Mouse (Mus musculus) ovary, postnatal 10 days (tissue): ENCODE measurements around the gene Fam76b.
"Not testable (repeated sequence)": the region's sequence is repeated elsewhere in the genome, so short reads cannot be mapped to it uniquely, and the experiment has no call there.

Source experiments
- DNase-seq: peaks from one replicate; pipeline ENCODE4 v3.0.0; 2022; ENCODE audit warnings: low spot score

The Fam76b gene

DNA sequence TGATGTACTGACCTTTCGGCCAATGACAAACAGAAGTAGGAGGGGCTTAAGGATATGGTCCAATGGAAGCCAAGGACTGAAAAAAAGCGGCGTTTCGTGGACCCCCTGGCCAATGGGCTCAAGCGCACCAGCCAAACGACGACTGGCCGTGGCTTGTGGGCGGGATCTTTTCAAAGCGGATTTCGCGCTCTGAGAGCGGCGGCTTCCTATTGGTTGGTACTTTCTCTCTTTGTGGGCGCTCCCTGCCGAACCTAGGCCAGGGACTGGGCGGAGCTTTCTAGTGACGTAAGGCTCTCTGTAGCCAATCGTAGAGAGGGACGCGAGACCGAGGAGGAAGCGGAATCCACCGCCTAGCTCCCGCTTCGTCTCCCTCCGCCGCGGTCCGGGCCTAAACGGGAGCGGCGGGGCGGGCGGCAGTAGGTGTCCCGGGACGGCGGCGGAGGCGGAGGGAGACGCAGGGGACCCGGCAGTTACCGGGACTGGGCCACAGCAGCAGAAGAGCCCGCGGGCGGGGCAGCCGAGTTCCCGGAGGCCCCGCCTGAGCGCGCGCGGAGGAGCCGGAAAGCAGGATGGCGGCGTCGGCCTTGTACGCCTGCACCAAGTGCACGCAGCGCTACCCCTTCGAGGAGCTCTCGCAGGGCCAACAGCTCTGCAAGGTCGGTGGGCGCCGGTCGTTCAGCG lies at the start of gene Fam76b:
Fam76b (plus strand) TSS at position 311 of the 681 bp plus-strand sequence.
- peak; percentile 94 for DNase-seq

DNA sequence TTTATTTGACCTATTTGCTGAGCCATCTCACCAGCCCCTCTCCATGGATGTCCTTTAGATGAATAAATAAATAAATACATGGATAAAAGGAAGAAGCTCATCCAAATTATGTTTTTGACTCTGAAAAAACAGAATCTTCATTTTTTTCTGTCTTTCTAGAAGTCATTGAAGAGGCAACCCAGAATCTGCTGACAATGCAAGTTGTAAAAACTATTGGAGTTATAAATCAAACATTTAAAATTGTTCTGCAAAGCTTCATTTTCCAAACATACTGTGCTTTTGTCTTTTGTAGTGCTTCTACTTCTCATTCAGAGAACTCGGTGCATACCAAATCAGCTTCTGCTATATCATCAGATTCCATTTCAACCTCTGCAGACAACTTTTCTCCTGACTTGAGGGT lies 45.5 kb upstream of the Fam76b start:
- DNase-seq: no peak

DNA sequence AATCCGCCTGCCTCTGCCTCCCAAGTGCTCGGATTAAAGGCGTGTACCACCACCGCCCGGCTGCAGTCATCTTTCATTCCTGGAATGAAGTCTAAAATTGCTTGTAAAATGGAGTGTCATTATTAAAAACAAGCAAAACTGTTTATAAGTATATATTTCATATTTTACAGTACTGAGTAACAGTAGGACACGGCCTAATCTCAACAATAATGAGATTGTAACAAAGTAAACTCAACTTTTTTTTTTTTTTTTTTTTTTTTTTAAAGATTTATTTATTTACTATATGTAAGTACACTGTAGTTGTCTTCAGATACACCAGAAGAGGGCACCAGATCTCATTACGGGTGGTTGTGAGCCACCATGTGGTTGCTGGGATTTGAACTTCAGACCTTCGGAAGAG lies 36.7 kb upstream of the Fam76b start:
- DNase-seq: not testable (repeated sequence)

DNA sequence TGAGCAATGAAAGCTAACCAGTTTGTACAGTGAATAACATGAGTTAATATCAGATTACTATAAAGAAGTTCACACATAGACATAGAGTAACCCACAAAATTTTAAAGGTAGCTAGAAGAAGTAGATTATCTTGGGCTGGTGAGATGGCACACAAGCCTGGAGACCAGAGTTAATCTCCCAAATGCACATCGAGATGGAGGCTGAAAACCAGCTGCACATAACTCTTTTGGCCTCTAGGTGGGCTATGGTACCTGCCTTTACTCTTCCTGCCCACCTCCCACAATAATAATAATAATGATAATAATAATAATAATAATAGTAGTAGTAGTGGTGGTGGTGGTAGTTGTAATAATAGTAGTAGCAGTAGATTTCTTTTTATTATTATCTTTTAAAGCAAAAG lies 33.2 kb upstream of the Fam76b start:
- DNase-seq: no peak

DNA sequence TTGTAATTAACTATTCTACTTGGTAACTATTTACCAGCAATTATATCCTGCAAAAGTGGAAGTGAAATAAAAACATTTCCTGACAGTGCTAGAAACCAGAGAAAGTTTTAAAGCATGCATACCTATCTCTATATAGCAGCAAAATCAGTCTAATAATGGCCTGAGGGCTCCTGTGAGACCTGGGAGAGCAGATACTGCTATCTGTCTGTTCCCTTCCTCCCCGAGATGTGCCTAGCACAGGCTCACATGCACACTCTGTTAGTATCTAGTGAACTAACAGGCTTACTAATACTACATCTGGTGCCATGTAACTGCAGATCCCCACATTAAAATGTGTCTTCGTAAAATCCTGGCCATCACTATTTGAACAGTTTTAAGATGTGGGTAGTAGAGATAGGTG lies 32.8 kb upstream of the Fam76b start:
- no peak for DNase-seq

DNA sequence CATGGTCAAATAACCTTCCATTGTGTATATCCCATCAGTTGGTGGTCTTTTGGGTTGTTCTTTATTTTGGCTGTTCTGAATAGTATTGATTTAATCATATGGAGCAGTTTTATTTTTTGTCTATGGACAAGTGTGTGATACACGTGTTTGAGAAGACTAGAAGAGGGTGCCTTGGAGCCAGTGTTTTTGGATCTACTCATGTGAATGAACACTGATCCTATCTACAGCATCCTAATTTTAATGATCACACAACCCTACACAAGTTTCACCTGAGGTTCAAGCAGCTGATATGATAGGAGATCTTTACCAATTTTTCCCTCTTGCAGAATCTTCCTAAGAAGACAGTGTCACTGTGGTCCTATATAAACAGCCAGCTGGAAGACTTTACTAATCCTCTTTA lies 23.0 kb upstream of the Fam76b start:
- DNase-seq: no peak

DNA sequence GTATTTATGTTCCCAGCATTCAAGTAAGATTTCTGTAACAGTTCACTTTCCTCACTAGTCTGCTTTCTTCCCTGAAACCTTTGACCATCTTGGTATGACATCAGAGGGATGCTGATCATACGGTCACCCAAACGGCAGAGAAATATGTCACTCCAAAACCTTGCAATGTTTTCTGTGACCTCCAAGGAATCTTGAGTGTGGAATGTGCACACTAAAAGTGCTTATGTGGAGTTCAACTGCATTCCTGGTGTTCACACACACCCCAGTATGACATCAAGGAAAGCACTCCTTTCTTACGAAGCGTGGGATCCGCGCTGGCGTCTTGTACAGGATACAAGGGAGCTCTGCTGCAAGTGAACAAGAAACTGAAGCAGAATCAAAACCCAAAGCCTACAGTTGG lies 20.7 kb upstream of the Fam76b start:
- DNase-seq: no peak

DNA sequence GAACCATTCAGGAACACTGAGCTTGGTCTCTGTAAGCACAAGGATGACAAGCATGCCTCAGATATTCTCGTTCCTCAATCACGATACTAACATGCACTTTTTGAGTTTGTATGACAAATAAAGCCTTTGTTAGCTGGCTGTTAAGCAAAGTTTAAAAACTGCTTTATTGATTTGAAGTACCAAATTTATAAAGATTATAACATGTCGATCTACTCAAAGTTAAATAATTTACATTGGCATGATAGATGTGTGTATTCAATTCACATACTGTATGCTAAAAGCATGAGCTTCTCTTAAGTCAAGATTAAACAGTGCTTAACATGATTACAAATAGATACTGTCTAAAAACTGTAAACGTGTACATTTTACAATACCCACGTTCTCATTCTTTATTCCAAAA lies 19.9 kb upstream of the Fam76b start:
- no peak for DNase-seq

DNA sequence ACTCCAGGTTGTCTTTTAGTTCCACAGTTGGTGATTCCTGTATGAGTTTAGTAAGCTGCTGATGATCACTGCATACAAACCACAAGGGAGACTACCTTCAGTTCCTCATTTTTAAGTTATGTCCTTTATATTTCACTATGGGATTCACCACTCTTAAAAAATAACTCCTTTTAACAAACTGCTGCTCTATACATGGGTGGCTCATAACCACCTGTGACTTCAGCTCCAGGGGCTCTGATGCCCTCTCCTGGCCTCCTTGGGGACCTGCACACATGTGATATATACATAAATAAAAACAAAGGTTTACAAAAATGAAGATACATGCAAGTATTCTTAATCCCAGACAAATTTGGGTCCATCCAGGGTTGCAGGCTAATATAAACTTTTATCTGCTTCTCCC lies 17.6 kb upstream of the Fam76b start:
- no peak for DNase-seq

DNA sequence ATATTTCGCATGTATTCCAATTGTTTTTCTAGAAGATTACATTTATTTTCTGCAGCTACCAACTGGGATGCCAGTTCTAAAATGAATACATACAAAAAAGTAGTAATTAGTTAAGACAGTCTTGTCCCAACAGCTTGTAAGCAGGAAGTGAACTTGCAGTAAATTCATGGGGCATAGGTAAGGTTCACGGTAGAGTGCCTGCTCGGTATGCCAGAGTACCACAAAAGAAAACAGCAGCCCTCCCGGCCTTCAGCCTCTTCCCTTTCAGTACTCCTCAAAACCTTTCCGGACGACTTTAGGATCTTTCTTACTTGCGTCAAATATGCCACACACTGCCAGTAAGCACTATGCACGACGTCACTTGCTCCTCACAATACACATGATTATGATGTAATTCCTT lies 9.1 kb upstream of the Fam76b start:
- DNase-seq: no peak

DNA sequence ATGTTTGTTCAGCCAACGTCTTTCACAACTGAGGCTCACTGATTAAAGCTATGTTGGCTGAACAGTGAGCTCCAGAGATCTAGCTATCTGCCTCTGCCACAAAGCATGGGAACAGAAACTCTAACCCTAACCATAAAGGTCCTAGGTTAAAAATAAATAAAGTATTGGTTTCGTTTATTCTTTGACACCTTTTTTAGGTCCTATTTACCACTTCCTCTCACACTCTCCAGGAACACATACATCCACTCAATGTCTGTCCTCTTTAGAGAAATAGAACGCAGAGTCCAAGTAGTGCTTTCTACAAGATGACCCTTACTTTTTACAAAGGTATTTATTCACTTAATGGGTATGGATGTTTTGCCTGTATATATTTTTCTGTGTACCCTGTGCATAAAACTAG lies 6.7 kb upstream of the Fam76b start:
- DNase-seq: no peak

DNA sequence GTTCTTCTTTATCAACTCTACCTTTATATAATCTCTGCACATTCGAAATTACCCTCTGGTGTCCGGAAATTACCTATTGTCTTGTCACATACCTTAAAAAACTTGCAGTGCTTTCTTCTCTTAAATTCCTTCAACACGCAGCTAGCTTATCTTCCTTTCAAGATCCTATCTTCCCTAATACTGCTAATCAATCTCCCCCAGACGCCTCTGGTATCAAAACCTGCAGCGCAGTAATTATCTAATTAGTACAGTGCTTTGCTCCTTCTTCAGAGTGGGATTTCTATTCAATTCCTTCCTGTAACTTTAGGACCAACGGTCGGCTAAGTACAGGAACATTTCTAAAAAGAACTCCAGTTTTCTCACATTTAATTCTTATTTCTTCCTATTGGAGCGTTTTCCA lies 1.6 kb upstream of the Fam76b start:
- DNase-seq: no peak

DNA sequence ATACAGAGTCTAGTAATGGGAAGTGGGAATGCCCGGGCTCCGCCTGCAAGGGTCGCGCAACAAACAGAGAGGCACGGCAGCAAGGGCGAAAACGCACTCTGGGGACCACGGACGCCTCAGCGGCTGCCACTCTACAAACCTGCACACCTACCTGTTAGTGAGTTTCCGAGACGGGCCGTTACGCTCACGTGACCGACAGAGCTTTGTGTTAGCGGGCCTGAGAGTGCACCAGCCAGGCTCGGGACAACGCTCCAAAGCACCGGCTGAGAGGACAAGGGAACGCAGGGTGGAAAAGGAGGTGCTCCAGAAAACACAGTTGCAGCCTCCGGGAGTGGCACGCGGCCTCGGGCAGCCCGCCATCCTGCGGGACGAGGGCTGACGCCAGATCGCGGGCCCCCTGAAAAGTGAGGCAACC lies 1.1 kb upstream of the Fam76b start:
- peak; percentile 59 for DNase-seq

DNA sequence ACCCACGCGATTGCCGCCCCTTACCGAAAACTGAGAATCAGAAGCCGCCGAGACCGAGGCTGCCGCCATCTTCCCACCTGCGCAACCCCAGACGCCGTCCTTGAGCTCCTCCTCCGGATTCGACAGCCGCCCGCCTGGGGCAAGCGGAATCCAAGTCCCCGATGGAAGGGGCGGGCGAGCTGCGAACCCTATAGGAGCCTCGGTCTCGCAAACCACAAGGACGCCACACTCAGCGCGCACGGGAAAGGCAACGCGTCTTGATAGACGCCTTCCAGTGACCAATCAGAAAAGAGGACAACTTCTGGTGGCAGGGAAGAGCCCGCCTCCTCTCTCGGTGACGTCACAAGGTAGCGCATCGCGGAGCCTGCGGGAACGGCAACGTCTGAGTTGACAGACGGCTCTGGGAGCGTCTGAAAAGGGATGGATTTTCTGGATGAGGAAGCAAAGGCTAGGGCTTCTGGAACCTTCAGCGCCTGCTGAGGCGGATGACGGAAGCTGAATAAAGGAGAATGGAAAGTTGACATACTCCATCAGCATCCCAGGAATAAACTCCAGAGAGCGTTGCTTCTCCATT lies 597 bp upstream of the Fam76b start, which contains the start of gene Cep57:
Cep57 (minus strand) TSS at position 276 of the 574 bp plus-strand sequence.
- DNase-seq: peak; percentile 85

DNA sequence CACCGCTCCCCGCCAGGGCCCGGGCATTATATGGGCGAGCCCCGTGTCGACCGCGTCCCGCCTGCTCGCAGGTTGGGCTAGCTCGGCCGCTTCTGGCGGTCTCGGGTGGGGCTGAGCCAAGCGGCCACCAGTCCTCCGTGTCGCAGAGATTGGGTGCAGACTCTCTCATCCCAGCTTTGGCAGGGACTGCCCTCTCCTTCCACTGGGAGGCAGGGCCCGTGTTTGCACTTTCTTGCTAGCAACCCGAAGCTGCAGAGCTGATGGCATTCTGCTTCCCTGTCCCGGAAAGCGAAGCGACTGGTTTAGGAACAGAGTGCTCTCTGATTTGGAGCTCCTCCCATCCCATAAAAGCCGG lies 548 bp downstream of the Fam76b start:
- no peak for DNase-seq

DNA sequence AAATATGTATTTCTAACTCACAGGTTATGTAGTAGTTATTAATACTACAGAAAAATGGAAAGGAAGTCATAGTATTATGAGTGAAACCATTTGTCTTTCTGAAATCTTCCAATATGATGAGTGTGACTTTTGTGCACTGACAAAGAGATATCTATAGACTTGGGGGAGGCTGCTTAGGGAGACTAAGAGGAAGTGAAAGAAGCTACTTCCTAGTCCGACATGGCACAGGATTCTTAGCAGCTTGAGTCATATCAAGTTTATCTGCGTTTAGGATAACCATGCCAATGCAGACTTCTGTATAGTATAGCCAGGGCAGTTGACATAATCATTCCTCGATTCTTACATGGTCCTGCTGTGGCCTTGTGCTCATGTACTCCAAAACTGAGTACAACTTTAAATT lies 7.7 kb downstream of the Fam76b start:
- no peak for DNase-seq

DNA sequence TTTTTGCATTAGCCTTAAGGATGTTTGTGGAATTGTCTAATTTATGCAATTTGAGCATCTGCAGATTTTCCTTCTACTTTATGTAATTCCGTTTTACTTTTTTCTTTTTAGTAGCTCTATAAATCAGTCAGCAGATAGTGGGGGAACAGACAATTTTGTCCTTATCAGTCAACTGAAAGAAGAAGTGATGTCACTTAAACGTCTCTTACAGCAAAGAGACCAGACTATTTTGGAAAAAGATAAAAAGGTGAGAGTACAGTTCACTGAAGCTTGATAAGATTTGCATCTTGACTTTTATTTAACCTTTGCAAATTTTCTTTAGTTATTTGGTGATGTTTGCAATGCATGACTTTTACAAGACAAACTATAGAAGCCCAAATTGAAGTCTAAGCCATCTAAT lies 9.2 kb downstream of the Fam76b start:
- DNase-seq: no peak

DNA sequence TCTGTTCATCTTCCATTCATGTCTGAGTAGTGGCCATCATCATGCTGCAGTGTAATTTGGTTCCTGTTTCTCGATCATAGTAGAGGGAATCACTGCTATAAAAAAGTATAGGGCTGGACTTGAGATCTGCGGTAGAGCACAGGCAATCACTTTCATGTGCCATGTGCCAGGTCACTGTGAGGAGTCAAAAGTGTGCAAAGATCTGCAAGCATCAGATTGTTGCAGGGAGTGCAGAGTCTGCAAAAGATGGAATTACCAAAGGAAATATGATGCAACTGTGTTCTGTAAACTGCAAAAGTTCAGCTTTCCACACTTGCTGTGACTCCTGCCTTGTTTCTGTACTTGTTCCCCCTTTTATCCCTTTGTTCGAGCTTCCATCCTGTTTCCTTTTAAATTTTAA lies 20.1 kb downstream of the Fam76b start:
- no peak for DNase-seq

DNA sequence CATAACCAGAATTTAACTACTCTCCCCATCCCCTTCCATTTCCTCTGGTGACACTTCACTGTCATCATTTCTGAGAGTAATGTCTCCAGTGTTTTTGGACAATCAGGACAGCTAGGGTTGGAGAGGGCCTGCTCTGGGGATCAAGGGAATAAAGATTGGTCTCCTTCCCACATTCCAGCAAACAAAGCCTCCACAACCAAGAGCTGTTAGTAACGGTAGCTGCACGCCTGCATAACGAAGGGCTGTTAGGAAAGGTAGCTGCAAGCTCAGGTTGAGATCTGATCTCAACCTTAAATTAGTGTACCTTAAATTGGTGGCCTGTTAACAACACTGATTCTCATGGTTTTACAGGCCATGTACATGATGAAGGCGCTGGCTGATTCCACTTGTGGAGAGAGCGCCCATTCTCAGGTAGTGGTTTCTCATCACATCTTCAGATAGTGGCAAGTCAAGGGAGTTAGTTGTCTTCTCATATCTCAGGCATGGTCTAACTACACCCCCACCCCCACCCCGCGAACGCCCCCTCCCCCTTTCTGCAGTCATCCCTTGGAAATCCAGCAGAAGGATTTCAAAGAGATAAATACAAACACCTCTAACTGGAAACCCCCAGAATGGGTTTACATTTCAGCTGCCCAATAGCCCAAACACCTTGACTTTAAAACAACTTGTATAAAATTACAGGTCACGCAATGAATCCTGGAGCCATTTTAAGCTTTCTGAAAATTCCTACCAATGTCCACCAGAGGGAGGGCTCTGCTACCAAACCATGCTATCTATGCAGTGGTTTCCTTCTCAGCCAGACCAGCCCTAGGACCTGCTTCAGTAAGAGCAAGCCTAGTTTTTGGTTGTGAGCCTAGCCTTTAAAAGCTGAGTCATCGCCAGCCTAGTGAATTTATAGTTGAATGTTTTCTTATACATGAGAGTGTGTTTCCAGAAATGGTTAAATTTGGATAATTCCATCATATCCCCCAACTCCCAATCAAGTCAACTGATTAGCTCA lies 21.3 kb downstream of the Fam76b start:
- DNase-seq: no peak

DNA sequence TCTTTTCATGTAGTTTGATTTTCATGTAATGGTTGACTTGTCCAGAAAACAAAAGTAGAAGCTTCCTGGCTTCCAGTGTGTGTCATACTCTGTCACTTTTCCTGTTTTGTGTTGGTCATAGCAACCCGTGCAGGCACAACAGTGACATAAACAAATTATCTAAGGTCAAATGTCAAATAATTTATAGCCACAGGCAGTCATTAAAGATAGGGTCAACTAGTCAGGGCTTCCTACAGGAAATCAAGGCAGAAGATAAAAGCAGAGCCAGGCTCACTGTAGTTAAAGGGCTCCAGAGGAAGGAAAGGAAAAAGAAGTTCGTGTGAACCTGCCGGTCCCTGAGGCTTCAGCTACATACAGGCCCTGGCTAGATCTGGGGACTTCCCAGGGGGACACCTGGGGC lies 26.4 kb downstream of the Fam76b start:
- DNase-seq: no peak

DNA sequence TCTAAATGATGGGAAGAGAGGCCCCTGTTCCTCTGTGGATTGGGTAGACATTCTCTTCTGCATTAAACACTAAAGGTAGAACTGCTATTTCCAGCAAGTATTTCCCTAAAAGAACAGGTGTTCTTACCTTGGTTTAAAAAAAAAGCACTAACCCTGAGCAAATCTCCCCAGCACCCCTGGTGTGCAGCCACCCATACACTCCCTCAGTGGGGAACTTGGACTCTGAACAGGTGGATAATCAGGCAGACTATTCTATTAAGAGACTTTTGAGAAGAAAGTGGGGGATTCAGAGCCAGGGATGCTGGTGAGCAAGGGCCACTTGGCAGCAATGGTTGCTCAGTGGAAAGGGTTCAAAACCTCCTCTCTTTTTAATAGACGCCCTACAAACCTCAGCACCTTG lies 28.7 kb downstream of the Fam76b start:
- DNase-seq: no peak

DNA sequence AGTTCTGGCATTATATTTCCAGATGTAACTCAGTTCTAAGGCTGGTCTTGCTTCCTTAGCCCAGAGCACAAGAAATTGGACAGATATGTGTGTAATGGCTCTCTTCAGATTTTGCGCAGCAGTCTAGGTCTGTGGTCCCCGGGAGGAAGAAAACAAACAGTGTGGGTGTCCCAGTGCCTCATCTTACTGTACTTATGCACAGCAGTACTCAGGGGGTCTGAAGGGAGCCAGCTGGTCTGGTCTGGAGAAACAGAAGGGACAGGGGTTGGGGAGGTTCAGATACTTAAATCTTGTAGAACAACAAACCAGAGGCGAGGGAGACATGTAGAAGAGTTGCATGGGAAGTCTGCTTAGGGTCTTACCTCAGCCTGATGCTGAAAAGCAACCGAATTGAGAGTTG lies 29.3 kb downstream of the Fam76b start:
- no peak for DNase-seq

DNA sequence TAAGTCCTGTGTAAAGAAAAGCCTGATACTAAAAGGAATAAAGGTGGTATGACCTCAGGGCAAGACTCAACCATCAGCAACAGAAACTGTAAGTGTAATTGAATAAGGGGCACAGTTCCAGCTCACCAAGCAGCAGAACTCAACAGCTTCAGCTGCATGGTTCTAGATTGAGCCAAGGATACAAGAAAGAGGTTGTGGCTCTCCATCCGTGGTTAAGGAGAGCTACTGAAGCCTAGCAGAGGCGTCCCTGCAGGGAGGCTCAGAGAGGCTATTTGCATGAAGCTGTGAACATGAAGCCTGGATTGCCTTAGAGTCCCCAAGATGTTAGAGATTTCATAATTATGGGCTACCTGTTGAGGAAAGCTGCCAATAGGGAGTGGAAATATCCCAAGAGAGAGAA lies 40.1 kb downstream of the Fam76b start:
- no peak for DNase-seq
